Mouse (Mus musculus): ENCODE measurements around the gene Fam207a.

The Fam207a gene

DNA sequence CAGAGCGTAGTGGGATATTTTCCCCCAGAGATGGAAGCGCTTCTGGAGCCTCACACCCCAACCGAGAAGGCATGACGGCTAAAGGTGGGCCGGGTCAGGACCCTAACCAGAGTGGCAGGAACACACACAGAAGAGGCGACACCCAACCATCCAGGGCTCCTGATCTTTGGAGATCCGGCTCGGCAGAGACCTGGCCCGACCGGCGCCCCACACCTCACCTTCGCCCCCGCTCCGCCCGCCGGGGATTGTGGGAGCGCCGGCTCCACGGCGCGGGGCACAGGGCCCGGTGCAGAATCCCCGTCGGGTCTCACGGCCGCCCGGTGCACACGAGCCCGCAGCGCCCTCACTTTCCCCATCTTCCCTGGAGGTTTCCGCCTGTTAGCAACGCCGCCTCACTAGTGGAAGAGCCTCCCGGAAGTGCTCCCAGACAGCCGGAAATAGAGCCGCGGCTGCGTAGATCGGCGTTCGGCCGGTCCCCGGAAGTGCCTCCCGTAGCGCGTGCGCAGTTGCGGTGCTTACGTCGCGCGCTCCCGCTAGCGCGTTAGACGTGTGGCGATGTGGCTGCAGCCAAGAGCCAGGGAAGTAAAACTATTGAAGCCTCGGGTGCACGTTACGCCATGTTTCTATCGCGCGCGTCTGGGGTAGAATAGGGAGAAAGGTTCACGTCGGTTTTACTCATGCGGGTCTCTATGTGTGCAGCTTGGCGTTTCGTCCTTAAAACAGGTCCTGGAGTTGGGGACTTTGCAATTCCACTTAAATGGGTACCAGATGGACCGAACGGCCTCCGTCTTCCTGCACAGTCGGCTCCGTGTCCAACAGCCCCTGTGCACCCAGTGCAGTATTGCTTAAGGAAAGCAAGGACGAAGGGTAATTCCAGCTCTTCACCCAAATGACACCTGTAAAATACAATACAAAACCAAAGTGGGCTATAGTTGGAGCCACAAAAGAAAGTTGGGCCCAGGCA, at the start of gene Fam207a:
Gene Fam207a (minus strand): TSS at position 401 of the 964 bp plus-strand sequence.
- DNase-seq (ENCODE audit: low spot score): peak; percentile 86

DNA sequence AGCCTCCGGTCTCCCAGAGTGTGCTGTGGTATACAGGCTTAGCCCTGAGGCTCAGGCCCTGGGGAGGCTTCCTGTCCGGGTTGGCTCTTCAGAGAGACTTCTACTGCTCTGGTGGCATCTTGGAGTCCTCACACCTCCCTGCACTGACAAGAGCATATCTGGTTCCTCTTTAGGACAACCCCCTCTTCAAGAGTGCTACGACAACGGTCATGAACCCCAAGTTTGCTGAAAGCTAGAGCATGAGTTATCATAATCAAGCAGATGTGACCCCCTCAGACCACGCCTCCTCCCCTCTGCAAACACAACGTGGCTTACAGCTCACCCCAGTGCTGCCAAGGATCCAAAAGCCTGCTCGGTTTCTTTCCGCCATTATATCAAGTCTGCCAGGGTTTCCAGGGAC, 49.4 kb upstream of the Fam207a start:
- DNase-seq (ENCODE audit: low spot score): no peak

DNA sequence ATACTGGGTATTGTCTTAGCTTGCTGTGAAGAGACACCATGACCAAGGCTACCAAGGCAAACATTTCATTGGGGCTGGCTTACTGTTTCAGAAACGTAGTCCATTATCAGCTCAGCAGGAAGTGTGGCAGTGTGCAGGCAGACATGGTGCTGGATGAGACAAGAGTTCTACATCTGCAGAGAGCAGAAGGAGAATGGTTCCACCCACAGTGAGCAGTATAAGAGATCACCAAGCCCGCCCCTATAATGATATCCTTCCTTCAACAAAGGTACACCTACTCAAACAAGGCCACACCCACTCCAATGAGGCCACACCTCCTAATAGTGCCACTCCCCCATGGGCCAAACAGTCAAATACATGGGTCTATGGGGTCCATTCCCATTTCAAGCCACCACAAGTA, 45.9 kb upstream of the Fam207a start:
- no peak for DNase-seq (ENCODE audit: low spot score)

DNA sequence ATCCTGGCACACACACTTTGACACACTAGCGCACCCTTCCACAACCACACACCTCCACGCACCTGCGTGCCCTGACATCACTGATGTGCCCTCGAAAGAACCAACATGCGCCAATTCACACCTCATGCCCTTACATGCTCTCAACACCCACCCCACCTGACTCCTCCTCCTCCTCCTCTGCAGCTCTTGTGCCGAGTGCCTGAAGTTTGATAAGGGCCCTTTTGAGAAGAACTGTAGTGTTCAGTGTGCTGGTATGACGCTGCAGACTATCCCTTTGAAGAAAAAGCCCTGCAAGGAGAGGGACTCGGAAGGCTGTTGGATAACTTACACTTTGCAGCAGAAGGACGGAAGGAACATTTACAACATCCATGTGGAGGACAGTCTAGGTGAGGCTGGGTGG, 45.2 kb upstream of the Fam207a start:
- DNase-seq (ENCODE audit: low spot score): no peak

DNA sequence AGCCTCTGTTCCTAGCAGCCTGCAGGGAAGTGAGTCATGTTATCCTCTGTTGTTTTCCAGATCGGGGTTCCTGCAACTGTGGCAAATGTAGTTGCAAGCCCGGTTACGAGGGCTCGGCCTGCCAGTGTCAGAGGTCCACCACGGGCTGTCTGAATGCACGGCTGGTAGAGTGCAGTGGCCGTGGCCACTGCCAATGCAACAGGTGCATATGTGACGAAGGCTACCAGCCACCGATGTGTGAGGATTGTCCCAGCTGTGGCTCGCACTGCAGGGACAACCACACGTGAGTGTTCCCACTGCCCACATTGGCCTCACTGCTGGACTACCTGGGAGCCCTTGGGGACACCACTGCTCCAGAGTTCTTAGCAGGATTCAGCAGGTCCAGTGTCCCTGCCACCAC, 44.5 kb upstream of the Fam207a start:
- no peak for DNase-seq (ENCODE audit: low spot score)

DNA sequence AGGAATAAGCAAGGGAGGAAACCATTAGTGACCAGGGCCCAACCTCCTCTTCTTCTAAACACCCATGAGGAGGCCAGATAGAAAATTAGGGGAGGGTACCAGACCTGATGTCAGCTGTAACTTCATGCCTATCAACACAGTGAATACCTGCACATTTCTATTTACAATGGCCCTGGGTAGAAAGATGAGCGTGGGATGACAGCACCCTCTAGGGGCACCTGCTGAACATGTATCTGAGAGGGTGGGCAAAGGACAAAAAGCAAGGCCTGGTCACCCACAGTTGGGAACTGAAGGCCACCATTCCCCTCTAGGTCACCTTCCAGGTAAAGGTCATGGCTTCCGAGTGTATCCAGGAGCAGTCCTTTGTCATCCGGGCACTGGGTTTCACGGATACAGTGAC, 42.1 kb upstream of the Fam207a start:
- DNase-seq (ENCODE audit: low spot score): no peak

DNA sequence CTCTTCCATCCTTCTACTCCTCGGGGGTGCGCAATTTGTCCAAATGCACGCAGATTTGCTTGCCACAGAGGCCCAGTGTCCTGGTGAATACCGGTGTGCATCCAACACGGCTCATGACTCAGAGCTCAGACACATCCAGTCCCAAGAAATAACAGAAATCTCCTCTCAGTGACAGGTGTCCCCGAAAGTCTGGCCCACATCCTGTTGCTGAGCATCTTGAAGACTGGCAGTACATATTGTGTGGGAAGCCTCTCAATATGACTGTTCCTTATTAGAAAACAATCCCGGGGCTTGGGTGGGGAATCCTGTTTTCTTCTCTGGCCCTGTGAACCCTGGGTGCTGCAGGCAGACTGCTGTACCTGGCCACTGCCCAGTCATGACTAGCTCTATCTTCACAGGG, 41.0 kb upstream of the Fam207a start:
- no peak for DNase-seq (ENCODE audit: low spot score)

DNA sequence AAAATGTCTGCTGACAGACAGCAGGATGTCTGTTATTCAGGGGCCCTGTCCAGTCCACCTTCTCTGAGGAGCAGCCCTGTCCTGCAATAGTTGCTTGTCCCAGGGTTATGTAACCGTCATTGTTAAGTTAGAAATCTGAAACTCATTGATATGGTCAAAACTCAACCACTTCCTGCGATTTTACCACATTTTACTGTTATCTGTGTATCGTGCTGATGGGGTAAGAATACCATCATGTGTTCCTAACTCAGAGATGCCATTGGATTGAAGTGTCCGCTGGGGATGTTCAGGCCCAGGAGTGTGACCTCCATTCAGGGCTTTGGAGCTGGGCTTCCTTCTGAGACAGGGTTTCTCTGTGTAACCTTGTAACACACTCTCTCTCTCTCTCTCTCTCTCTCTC, 39.3 kb upstream of the Fam207a start:
- DNase-seq (ENCODE audit: low spot score): no peak

DNA sequence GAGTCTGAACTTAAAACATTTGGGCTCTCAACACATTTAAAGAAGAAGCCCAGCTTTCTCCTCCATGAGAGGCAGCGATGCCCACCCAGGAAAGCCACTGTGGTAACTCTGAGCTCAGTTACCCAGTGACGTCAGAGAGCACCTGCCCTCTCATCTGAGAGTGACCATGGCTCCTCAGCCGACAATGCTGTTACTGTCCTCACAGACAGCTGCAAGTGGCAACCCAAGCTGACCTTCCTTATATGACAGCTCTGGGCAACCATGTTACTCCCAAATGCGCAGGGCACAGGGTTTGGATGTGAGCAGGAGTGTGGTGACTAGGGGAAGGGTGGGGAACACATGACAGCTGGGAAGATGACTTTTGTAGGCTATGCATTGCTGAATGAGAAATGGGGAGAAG, 37.7 kb upstream of the Fam207a start:
- DNase-seq (ENCODE audit: low spot score): no peak

DNA sequence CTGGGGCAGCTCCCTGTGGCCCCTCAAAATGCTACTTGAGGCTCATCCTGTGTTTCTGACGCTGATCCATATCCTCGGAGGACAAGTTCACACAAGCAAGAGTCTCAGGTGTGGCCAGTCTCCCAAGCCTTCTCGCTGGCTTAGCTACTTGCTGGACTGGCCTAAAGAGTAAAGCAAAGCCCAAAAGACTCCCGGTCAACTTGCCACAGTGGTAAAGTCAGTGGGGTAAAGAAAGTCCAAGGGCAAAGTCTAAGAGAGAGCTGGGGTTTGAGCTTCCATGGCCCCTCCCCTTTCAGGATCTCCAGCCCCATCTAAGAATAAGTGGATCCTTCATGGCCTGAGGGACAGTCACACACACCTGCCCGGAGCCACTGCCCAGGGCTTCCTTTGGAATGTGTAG, 36.6 kb upstream of the Fam207a start:
- DNase-seq (ENCODE audit: low spot score): no peak

DNA sequence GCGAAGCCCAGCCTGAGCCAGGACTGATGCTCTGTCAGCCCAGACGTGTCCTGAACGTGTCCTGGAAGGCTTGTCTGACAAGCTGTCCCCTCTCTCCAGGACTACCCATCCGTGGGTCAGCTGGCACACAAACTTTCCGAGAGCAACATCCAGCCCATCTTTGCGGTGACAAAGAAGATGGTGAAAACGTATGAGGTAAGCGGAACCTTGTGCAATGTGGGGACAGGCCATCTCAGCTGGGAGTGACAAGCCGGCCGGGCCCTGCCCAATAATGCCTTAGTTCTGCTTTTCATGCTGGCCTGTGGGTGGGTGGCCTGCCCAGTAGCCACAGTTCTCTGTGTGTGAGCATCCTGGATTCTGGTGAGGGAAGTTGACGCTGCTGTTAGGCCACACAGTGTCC, 35.3 kb upstream of the Fam207a start:
- peak; percentile 22 for DNase-seq (ENCODE audit: low spot score)

DNA sequence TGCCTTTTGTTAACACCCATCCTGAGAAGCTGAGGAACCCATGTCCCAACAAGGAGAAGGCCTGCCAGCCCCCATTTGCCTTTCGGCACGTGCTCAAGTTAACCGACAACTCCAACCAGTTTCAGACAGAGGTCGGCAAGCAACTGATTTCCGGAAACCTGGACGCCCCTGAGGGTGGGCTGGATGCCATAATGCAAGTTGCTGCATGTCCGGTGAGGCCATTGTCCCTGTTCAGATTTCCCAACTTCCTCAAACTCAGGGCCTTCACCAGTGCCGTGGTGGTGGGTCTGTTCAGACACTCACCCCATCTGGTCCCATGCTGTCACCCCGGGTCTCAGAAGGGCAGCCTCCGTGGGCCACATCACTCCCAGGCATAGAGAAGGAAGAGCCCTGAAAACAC, 33.0 kb upstream of the Fam207a start:
- DNase-seq (ENCODE audit: low spot score): no peak

DNA sequence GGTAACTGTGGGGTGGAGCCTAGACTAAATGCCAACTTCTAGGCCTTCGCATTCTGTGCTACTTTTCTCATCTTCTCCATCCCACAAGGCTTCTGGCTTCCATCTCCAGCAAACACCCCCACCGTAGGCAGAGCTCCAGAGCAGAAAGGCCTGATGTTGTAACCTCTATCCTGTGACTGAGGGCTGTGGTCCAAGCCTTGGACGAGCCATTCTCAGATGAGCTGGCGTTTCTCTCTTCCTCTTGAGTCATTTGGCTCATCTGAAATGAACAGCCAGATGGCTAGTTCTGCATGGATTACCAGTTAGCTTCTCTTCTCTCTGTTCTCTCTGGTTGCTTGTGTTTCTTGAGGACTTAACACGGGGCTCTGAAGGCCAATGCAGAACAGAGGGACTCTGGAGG, 29.3 kb upstream of the Fam207a start:
- DNase-seq (ENCODE audit: low spot score): peak; percentile 44

DNA sequence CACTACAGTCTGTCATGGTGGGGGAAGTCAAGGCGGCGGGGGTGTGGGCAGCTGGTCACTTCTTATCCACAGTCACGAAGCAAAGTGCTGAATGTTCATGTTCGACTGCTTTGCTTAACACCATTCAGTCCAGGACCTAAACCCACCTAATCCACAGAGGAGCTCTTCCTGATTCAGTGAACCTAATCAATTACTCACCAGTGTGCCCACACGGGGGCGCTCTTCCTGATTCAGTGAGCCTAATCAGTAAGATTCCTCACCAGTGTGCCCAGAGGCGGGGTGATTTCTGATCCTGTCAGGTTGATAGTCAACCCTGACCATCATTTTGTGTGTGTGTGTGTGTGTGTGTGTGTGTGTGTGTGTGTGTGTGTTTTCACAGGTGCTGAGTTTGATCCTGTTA, 27.6 kb upstream of the Fam207a start:
- no peak for DNase-seq (ENCODE audit: low spot score)

DNA sequence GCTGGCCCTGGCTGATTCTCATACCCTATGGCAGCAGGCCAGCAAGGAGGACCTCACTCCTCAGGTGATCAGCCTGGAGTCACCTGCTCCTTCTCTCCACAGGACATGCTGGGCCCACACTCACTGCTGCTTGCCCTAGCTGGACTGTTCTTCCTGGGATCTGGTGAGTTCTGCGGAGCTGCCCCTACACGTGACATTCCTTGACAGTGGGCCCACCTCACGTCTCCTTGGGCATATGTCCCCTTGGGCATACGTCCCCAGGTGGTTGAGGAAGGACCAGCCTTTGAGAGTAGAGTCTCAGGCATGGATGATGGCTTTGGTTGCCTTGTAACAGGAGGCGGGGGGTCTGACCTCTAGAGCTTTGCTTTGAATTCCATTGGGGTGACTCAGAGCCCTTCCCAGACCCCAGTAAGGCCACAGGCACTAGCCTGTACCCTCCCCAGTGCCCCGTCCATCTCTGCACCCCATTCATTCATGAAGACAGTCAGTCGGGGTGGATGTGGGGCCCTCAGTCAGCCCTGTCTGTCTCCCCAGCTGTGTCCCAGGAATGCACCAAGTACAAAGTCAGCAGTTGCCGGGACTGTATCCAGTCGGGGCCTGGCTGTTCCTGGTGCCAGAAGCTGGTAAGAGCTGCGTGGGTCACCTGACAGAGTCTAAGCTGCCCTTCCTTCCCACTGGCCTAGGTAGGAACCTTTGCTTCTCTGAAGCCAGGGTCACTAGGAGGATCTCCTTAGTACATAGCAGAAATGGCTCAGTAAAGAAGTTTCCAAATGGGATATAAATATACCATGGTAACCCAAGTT, 26.5 kb upstream of the Fam207a start:
- DNase-seq (ENCODE audit: low spot score): no peak

DNA sequence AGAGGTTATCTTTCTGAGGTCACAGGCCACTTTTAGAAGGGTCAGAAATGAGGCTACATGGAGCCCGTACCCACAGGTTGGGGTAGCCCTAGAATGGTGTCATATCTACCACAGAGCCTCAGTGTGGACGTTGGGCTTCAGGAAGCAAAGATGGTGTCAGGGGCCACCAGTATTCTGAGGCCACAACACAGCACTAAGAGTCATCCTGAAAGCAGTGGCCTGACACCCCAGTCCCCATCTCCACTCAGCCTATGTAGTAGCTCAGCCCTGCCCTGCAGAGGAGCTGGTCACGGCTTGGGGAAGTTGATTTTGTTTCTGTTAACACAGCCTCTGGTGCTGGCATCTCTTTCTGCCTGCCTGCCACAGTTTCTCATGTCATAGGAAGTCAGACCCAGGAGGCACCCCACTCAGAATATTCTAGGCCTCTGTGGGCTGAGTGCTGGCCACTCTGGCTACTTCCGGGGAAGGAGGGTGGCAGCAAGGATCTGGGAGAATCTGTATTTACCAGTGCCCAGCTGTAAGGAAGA, 25.1 kb upstream of the Fam207a start:
- DNase-seq (ENCODE audit: low spot score): no peak

DNA sequence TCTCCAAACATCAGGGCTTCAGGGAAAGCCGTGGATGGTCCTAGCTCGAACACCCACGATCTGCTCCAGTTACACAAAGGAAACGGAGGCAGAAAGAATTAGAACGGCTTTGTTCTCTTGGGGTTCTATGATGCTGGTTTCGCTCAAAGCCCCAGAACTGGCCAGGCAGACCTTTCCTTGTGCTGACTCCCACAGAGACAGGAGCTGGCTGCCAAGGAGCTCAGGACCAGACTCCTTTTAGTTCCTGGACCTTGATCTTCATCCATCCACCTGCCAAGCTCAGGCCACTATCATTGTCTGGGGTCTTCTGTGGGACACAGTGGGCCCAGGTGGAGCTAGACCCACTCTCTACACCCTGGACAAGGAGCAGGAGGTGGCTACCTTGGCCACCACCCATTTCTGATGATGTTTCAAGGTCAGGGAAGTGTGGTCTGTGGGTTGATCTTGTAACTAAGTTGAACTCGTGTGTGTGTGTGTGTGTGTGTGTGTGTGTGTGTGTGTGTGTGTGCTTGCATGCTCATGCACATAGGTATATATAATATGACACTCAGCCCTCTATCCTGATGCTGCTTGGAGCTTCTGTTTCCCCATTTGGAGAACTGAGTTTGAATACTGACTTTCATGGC, 23.8 kb upstream of the Fam207a start:
- no peak for DNase-seq (ENCODE audit: low spot score)

DNA sequence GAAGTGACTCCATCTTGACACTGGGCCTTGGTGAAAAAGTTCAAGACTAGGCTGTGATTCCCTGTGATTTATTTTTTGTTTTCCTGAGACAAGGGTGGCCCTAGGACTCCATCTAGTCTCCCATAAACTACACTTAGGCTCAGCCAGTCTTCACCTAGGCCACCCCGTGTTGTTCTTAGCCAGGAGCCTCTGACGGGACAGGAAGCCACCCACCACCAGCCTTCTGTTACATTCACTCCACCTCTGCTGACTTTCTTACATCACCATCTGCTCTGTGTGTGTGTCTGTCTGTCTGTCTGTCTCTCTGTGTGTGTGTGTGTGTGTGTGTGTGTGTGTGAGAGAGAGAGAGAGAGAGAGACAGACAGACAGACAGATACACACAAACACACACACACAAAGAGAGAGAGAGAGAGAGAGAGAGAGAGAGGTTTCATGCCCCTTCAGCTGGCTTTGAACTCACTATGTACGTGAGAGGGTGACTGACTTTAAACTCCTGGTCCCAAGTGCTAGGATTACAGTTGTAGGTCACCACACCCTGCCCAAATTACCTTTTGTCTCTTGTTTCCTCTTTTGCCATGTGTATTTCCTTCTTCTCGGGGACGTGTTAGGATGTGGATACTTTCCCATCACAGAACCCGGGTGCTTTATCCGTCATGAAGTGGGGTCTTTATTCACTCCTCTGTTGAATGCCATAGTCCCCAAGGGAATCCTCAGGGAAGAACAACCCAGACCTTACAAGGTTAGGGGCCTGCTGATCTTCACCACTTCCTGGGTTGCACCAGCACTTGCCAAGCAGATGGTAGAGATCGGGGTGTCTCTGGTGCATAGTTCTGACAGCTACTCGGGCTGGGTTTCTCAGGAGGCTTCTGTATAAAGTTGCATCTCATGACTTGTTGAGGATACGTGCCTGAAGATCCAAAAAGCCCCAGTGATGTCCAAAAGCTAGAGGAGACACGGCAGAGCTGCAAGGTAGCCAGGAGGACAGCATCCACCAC, 21.9 kb upstream of the Fam207a start:
- no peak for DNase-seq (ENCODE audit: low spot score)

DNA sequence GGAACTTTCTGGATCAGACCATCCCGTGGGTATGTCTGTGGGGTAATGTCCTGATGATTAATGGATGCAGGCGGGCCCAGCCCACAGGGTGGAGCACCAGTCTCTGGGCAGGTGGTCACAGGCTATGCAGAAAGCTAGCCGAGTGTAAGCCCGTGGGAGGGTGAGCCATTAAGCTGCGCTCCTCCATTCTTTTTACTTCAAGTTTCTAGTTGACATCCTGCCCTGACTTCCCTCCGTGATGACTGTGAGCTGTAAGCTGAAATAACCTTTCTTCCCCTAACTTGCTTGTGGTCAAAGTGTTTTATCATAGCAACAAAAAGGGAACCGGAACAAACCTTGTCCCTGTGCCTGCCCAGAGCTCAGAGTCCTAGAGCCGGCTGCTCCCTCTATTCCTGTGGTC, 21.1 kb upstream of the Fam207a start:
- no peak for DNase-seq (ENCODE audit: low spot score)

DNA sequence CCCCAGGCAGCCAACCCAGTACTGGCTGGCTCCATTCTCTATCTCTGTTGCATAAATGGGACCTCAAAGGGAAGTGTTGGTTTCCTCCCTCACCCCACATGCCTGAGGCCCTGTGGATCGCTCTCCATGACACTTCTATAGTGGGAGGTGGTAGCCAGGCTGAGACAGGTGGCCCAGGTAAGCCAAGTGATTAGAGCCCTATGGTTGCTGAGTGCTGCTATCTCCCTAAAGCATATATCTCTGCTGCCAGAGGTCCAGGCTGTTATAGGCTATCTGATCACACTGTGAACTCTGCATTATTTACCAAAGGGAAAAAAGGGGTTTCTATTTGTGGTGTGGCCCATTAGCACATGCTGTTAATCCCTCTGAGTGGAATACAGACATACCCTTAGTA, 16.4 kb upstream of the Fam207a start:
- no peak for DNase-seq (ENCODE audit: low spot score)

Data from left cerebral cortex, adult 11 months (tissue).